Mouse (Mus musculus): Measurements from ENCODE around the gene Gm1043.

Gm1043 gene

GRCm38 (mm10) chr5:37085241-37085640 is at the start of gene Gm1043:
TSS of gene Gm1043 (plus strand) at chr5:37085370.
- no peak for DNase-seq (ENCODE audit: extremely low read depth, low read depth)

GRCm38 (mm10) chr5:37035896-37036295 is 49.3 kb upstream of the Gm1043 start:
- DNase-seq (ENCODE audit: extremely low read depth, low read depth) = no peak

GRCm38 (mm10) chr5:37036884-37037283 is 48.3 kb upstream of the Gm1043 start:
- DNase-seq (ENCODE audit: extremely low read depth, low read depth) = no peak

- DNase-seq (ENCODE audit: extremely low read depth, low read depth) = no peak
Measured at GRCm38 (mm10) chr5:37039908-37040307, 45.3 kb upstream of the Gm1043 start.

- no peak for DNase-seq (ENCODE audit: extremely low read depth, low read depth)
Measured at GRCm38 (mm10) chr5:37040711-37041110, 44.5 kb upstream of the Gm1043 start.

GRCm38 (mm10) chr5:37041651-37042050 is 43.5 kb upstream of the Gm1043 start:
- no peak for DNase-seq (ENCODE audit: extremely low read depth, low read depth)

- DNase-seq (ENCODE audit: extremely low read depth, low read depth) = no peak
Measured at GRCm38 (mm10) chr5:37042934-37043333, 42.2 kb upstream of the Gm1043 start.

GRCm38 (mm10) chr5:37044793-37045192 is 40.4 kb upstream of the Gm1043 start:
- DNase-seq (ENCODE audit: extremely low read depth, low read depth) = no peak

GRCm38 (mm10) chr5:37045582-37045981 is 39.6 kb upstream of the Gm1043 start:
- DNase-seq (ENCODE audit: extremely low read depth, low read depth) = no peak

- no peak for DNase-seq (ENCODE audit: extremely low read depth, low read depth)
Measured at GRCm38 (mm10) chr5:37046791-37047190, 38.4 kb upstream of the Gm1043 start.

GRCm38 (mm10) chr5:37047206-37047915 is 37.8 kb upstream of the Gm1043 start:
- no peak for DNase-seq (ENCODE audit: extremely low read depth, low read depth)

- DNase-seq (ENCODE audit: extremely low read depth, low read depth) = no peak
Measured at GRCm38 (mm10) chr5:37047992-37048391, 37.2 kb upstream of the Gm1043 start.

GRCm38 (mm10) chr5:37049111-37049510 is 36.1 kb upstream of the Gm1043 start:
- DNase-seq (ENCODE audit: extremely low read depth, low read depth) = no peak

- DNase-seq (ENCODE audit: extremely low read depth, low read depth) = no peak
Measured at GRCm38 (mm10) chr5:37050521-37051373, 34.4 kb upstream of the Gm1043 start.

- no peak for DNase-seq (ENCODE audit: extremely low read depth, low read depth)
Measured at GRCm38 (mm10) chr5:37051374-37052100, 33.6 kb upstream of the Gm1043 start.

GRCm38 (mm10) chr5:37052846-37053245 is 32.3 kb upstream of the Gm1043 start:
- DNase-seq (ENCODE audit: extremely low read depth, low read depth) = no peak

- no peak for DNase-seq (ENCODE audit: extremely low read depth, low read depth)
Measured at GRCm38 (mm10) chr5:37055789-37056188, 29.4 kb upstream of the Gm1043 start.

GRCm38 (mm10) chr5:37056471-37056870 is 28.7 kb upstream of the Gm1043 start:
- DNase-seq (ENCODE audit: extremely low read depth, low read depth) = no peak

GRCm38 (mm10) chr5:37061612-37062011 is 23.6 kb upstream of the Gm1043 start:
- no peak for DNase-seq (ENCODE audit: extremely low read depth, low read depth)

GRCm38 (mm10) chr5:37064454-37065449 is 20.4 kb upstream of the Gm1043 start:
- DNase-seq (ENCODE audit: extremely low read depth, low read depth) = no peak

All from MEL-GATA-1-ER (cell line).